Mouse (Mus musculus) stomach, embryonic 16.5 days (tissue): ENCODE data around the gene Bicral. TPM values are rescaled to one million over a fixed set of nuclear protein-coding genes. Genes with fewer than 3 reads are reported as not detected.
"Not testable (repeated sequence)": the region's sequence is repeated elsewhere in the genome, so short reads cannot be mapped to it uniquely, and the experiment has no call there.

ENCODE experiments used
- ATAC-seq: fragments of 200-750 bp; cut with Nextera tagmentation; 2 replicates; pipeline ENCODE4 v1.8.0; 2017; ENCODE audit warnings: moderate number of reproducible peaks, moderate TSS enrichment; ENCODE audit not compliant: insufficient read depth, low FRiP score
- H3K27ac ChIP-seq: fragments of 300-500 bp; sonication (generic); 2 replicates; pipeline ENCODE4 v1.5.1; 2014; ENCODE audit warnings: low read length
- H3K27me3 ChIP-seq: fragments of 300-500 bp; sonication (generic); 2 replicates; pipeline ENCODE4 v1.6.1; 2014; ENCODE audit warnings: low read length, control low read depth, mixed read lengths; ENCODE audit not compliant: control insufficient read depth, insufficient read depth
- H3K36me3 ChIP-seq: fragments of 300-500 bp; sonication (generic); 2 replicates; pipeline ENCODE4 v1.6.1; 2014; ENCODE audit warnings: low read length; ENCODE audit not compliant: control insufficient read depth, insufficient read depth
- H3K4me1 ChIP-seq: fragments of 300-500 bp; sonication (generic); 2 replicates; pipeline ENCODE4 v1.6.1; 2014; ENCODE audit warnings: low read length, control low read depth, mixed read lengths; ENCODE audit not compliant: control insufficient read depth, insufficient read depth
- H3K4me2 ChIP-seq: fragments of 300-500 bp; sonication (generic); 2 replicates; pipeline ENCODE4 v1.6.1; 2014; ENCODE audit warnings: low read depth, low read length, mixed read lengths
- H3K4me3 ChIP-seq: fragments of 300-500 bp; sonication (generic); replicated peaks from 2 replicates; pipeline ENCODE4 v1.5.1; 2014; ENCODE audit warnings: mild to moderate bottlenecking, low read length
- H3K9ac ChIP-seq: fragments of 300-500 bp; sonication (generic); 2 replicates; pipeline ENCODE4 v1.6.1; 2014; ENCODE audit warnings: low read length
- H3K9me3 ChIP-seq: fragments of 300-500 bp; sonication (generic); replicated peaks from 2 replicates; pipeline ENCODE4 v1.6.1; 2016; ENCODE audit warnings: low read length, control low read depth; ENCODE audit not compliant: control insufficient read depth
- WGBS: fragments of 180-500 bp; shearing (Covaris S2); extraction: QIAGEN DNeasy Blood & Tissue Kit; methylation state at CpG from one replicate; pipeline ENCODE4 v1.1.7; 2014; 5-methylcytosine and 5-hydroxymethylcytosine counted together
- polyA plus RNA-seq: library from polyadenylated mRNA; unstranded; fragments of >200 nt; fragmentation: Nextera tagmentation; extraction: Ambion mirVana; gene quantifications from 2 replicates; pipeline ENCODE4 v1.2.1, GENCODE M21; 2015

The Bicral gene
- polyA plus RNA-seq, 1 experiment from 2014 or later = 4.0 TPM

DNA sequence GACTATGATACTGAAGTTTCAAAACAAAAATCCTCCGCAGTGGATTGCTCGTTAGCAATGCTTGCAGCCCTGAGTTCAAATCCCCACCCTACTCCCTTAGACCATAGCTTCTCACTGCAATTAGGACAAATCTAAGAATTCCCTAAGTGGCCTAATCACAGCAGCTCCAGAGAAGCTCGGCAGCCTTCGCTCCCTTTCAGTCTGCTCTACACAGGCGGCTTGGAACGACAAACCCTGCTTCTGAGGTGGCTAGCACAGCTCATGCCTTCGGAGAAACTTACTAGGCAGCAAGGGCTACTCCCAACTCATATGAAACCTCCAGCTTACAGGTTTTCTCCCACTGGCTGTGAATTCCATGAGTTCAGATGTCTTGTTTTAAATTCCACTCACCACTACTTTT lies 4.2 kb downstream of the Bicral start:
- H3K9ac ChIP-seq = no peak overlapping the region
- no peak for ATAC-seq
- H3K27ac ChIP-seq = no peak overlapping the region
- no peak overlapping the region for H3K4me3 ChIP-seq
- no peaks in the 10 kb centered on the region for H3K27me3 ChIP-seq
- no peaks in the 10 kb centered on the region for H3K9me3 ChIP-seq
- WGBS = 83% methylated on average over 7 of the region's 7 CpGs
- no peaks in the 10 kb centered on the region for H3K36me3 ChIP-seq
- no peak overlapping the region for H3K4me2 ChIP-seq
- peaks cover 27% of the 10 kb centered on the region for H3K4me1 ChIP-seq

GRCm38 (mm10) chr17:46853281-46853680 lies 5.0 kb downstream of the Bicral start:
- Histone ChIP-seq H3K36me3 (no peaks in the 10 kb centered on the region), H3K9me3 (no peaks in the 10 kb centered on the region), H3K4me3 (no peak overlapping the region), H3K27ac (peak overlapping the region; percentile 61), H3K4me2 (peak overlapping the region; percentile 9; the same call in 1 of the 2 replicates), H3K4me1 (peaks cover 27% of the 10 kb centered on the region), H3K9ac (no peak overlapping the region), H3K27me3 (no peaks in the 10 kb centered on the region)
- ATAC-seq = no peak
- 38% methylated on average over 6 of the region's 6 CpGs for WGBS

DNA sequence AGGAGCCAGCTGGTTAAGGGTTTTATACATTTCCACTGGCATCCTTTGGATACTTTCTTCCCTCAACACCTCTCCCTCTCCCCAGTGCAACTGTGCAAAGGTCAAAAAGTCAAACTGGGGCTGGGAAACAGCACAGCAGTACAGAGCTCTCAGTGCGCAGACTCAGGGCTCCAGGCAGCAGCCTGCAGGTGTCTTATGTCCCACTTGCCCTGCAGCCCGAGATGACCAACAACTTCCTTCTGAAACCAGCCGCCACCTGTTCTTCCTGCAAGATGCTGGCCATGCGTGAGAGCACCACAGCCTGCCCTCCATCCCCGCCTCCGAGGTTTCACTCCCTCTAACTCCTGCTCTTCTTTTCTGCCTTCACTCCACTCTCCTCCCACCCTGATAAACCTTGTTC lies 5.6 kb downstream of the Bicral start:
- no peak overlapping the region for H3K4me3 ChIP-seq
- no peaks in the 10 kb centered on the region for H3K36me3 ChIP-seq
- peak overlapping the region; percentile 61 for H3K27ac ChIP-seq
- peak overlapping the region; percentile 9; the same call in 1 of the 2 replicates for H3K4me2 ChIP-seq
- 0 out of 2 replicates have a peak, but pooled peaks have one; percentile 15 for ATAC-seq
- H3K9me3 ChIP-seq = no peaks in the 10 kb centered on the region
- no peaks in the 10 kb centered on the region for H3K27me3 ChIP-seq
- H3K9ac ChIP-seq = no peak overlapping the region
- WGBS = 18% methylated on average over 6 of the region's 6 CpGs
- H3K4me1 ChIP-seq = peaks cover 27% of the 10 kb centered on the region

DNA sequence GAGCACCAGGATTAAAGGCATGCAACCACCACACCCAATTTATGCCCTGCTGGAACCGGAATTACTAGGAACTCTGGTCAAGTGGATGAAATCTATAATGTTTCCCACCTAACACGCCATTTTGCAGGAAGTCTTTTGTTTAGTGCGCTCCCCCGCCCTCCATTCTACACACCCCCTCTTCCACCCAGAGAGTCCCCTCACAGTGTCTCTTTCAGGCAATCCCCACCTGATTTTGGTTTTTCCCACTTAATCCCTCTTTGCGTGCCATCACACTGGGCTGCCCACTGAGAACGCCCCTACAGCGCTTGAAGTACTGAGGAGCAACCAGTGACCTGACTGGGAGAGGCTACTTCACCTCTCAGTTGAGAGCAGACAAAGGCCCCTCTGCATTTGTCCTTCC lies 11.1 kb downstream of the Bicral start:
- Histone ChIP-seq H3K4me2 (no peak overlapping the region), H3K27me3 (no peaks in the 10 kb centered on the region), H3K9me3 (no peaks in the 10 kb centered on the region), H3K27ac (no peak overlapping the region), H3K4me1 (no peaks in the 10 kb centered on the region), H3K36me3 (no peaks in the 10 kb centered on the region), H3K4me3 (no peak overlapping the region), H3K9ac (no peak overlapping the region)
- ATAC-seq = no peak
- 92% methylated on average over 7 of the region's 7 CpGs for WGBS

DNA sequence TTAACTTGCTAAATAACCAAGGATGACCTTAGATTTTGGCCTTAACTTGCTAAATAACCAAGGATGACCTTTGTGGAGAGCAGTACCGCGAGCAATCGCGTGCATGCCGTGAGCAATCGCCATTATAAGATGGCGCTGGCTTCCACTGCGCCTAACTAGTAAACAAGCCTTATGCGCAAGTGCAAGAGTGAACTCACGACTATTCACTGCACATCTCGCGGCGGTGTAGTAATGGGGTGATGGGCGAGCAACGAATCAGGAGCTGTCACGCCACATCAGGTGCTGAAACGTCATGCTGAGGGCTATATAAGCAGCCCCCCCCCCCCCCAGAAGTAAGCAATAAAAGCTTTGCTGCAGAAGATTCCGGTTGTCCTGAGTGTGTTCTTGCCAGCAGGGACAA lies 11.7 kb downstream of the Bicral start:
- not testable (repeated sequence) for H3K4me2 ChIP-seq, ATAC-seq, H3K27ac ChIP-seq, H3K9me3 ChIP-seq, H3K4me1 ChIP-seq, H3K36me3 ChIP-seq, H3K9ac ChIP-seq, H3K4me3 ChIP-seq, H3K27me3 ChIP-seq
- 92% methylated on average over 18 of the region's 18 CpGs for WGBS

- no peak overlapping the region for H3K27ac ChIP-seq
- H3K4me1 ChIP-seq = no peaks in the 10 kb centered on the region
- no peaks in the 10 kb centered on the region for H3K9me3 ChIP-seq
- H3K27me3 ChIP-seq = no peaks in the 10 kb centered on the region
- H3K4me3 ChIP-seq = no peak overlapping the region
- no peaks in the 10 kb centered on the region for H3K36me3 ChIP-seq
- ATAC-seq = no peak
- WGBS = 82% methylated on average over 12 of the region's 12 CpGs
- H3K4me2 ChIP-seq = no peak overlapping the region
- no peak overlapping the region for H3K9ac ChIP-seq
Measured at GRCm38 (mm10) chr17:46845262-46845661, 13.0 kb downstream of the Bicral start.

- H3K9me3 ChIP-seq = no peaks in the 10 kb centered on the region
- no peak overlapping the region for H3K4me2 ChIP-seq
- whole genome bisulfite sequencing = 72% methylated on average over 10 of the region's 10 CpGs
- H3K36me3 ChIP-seq = no peaks in the 10 kb centered on the region
- H3K27me3 ChIP-seq = no peaks in the 10 kb centered on the region
- no peak overlapping the region for H3K4me3 ChIP-seq
- H3K27ac ChIP-seq = no peak overlapping the region
- no peaks in the 10 kb centered on the region for H3K4me1 ChIP-seq
- no peak overlapping the region for H3K9ac ChIP-seq
- no peak for ATAC-seq
Measured at GRCm38 (mm10) chr17:46844811-46845210, 13.5 kb downstream of the Bicral start.

DNA sequence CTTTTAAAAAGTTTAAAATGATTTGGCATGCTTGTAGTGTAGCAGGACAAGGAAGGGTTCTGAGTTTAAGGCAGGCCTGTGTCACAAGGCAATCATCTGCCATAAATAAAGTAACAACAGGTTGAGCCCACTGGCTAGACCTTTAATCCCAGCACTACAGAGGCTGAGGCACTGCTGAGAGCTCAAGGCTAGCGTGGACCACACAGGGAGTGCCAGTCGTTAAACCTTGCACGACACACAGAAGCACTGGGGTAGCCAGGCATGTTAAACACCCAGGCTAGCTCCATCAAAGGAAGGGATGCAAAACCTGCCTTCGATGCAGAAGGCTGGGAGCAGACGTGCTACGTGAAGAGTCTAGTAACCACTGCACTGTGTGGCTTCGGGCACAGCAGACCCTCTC lies 14.6 kb downstream of the Bicral start:
- Histone ChIP-seq H3K4me1 (no peaks in the 10 kb centered on the region), H3K27me3 (no peaks in the 10 kb centered on the region), H3K27ac (no peak overlapping the region), H3K4me3 (no peak overlapping the region), H3K36me3 (no peaks in the 10 kb centered on the region), H3K9ac (no peak overlapping the region), H3K4me2 (no peak overlapping the region), H3K9me3 (no peaks in the 10 kb centered on the region)
- ATAC-seq = no peak
- 77% methylated on average over 7 of the region's 7 CpGs for WGBS

DNA sequence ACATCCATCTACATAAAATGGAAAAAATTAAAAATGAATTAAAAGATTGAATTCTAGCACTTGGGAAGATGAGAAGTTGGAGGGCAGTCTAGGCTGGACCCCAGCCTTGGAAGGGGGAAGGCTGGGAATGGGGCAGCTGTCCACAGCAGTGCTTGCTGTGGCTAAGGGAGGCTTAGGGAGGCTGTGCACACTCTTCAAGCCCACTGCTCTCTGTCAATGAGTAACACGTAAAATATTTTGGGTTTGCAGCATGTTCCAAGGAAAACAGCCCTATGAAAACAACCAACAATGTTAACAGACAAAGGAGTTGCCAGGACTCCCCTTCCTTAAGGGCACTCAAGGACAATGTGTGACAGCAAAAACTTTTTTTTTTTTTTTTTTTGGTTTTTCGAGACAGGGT lies 15.3 kb downstream of the Bicral start:
- 53% methylated on average over 2 of the region's 2 CpGs for WGBS
- no peaks in the 10 kb centered on the region for H3K9me3 ChIP-seq
- no peak overlapping the region for H3K9ac ChIP-seq
- H3K4me3 ChIP-seq = no peak overlapping the region
- no peaks in the 10 kb centered on the region for H3K4me1 ChIP-seq
- no peaks in the 10 kb centered on the region for H3K36me3 ChIP-seq
- H3K4me2 ChIP-seq = no peak overlapping the region
- H3K27me3 ChIP-seq = no peaks in the 10 kb centered on the region
- ATAC-seq = no peak
- H3K27ac ChIP-seq = no peak overlapping the region
